Comparison of ENCODE assay signal across 7 mouse cellular contexts in the genomic region with DNA sequence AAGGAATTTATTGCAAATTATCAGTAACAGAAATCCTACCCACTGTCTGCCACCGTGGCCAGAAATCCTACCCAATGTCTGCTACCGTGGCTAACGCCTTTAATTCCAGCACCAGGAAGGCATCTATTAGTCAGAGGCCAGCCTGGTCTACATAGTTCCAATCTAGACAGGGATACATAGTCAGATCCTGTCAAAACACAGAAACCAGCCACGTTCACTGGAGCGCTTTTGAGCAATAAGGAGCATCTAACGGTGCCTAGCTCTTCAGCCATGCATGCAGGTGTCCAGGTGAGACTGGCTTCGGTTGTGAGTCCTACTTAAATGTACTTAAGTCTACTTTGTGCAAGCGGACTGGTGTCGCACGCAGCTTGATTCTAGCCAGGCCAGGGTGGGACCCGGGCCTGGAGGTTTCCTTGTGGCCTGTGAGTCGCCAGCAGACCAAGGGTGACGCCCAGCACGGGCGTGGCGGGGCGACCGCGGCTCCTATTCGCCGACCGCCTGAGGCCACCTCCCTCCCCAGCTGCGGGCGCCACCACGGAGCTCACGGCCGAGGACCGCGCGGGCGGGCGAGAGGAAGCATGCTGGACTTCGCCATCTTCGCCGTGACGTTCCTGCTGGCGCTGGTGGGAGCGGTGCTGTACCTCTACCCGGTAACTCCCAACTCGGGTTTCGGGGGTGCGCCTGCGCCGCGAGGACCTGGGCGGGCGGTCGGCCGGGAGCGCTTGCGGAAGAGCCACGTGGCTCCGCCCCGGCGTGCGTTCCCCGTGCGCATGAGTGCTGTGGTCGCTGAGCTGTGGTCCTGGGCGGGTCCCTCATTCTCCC. TPM values are rescaled to one million over a fixed set of nuclear protein-coding genes. Genes with fewer than 3 reads are reported as not detected.
DNase-seq lines count a peak whose midpoint lies in the region; ATAC-seq lines count a peak whose summit lies in the region.

TSS of gene Cyp20a1 (plus strand) at position 516 of the 822 bp plus-strand sequence.

- H3K4me3 ChIP-seq in intestine, embryonic 16.5 days (ENCODE audit: low read length): peak within 1 kb of the TSS; percentile 74
- H3K4me3 ChIP-seq in midbrain, embryonic 11.5 days (ENCODE audit: low read depth, low read length): peak within 1 kb of the TSS; percentile 68

- peak within 1 kb of the TSS; percentile 97 for H3K27ac ChIP-seq in intestine, embryonic 16.5 days (ENCODE audit: low read length)
- peak within 1 kb of the TSS; percentile 75 for H3K27ac ChIP-seq in midbrain, embryonic 11.5 days (ENCODE audit: low read depth, low read length)

- 1% methylated on average over 60 of the region's 60 CpGs for WGBS in intestine, embryonic 16.5 days
- WGBS in midbrain, embryonic 11.5 days: 2% methylated on average over 58 of the region's 60 CpGs

- peaks cover 2% of the 10 kb centered on the region; the same call in 1 of the 2 replicates for H3K4me1 ChIP-seq in intestine, embryonic 16.5 days (ENCODE audit: control insufficient read depth, insufficient read depth, low read length)
- H3K4me1 ChIP-seq in midbrain, embryonic 11.5 days (ENCODE audit: control insufficient read depth, insufficient read depth, low read length): peaks cover 9% of the 10 kb centered on the region

- peak within 1 kb of the TSS; percentile 81 for H3K9ac ChIP-seq in intestine, embryonic 16.5 days (ENCODE audit: low read depth, low read length)
- peak within 1 kb of the TSS; percentile 73 for H3K9ac ChIP-seq in midbrain, embryonic 11.5 days (ENCODE audit: low read length)

- H3K9me3 ChIP-seq in intestine, embryonic 16.5 days (ENCODE audit: control insufficient read depth, low read length): no peaks in the 10 kb centered on the region
- H3K9me3 ChIP-seq in midbrain, embryonic 11.5 days (ENCODE audit: control insufficient read depth, low read length): no peaks in the 10 kb centered on the region

- no peaks in the 10 kb centered on the region; the same call in 1 of the 2 replicates for H3K36me3 ChIP-seq in intestine, embryonic 16.5 days (ENCODE audit: control insufficient read depth, insufficient read depth, low read length)
- H3K36me3 ChIP-seq in midbrain, embryonic 11.5 days (ENCODE audit: control insufficient read depth, insufficient read depth, low read length): no peaks in the 10 kb centered on the region

- DNase-seq in adrenal gland, adult 8-10 months: peak; percentile 86
- DNase-seq in embryo, embryonic 9.5 days (ENCODE audit: extremely low spot score): peak; percentile 89
- peak; percentile 80 to 92 for DNase-seq in gastrocnemius, postnatal 4 days (ENCODE audit: low spot score in 2 of 2)
- peak; percentile 93 to 96 for DNase-seq in left cerebral cortex, postnatal 36 days (ENCODE audit: low spot score in 2 of 2)
- DNase-seq in midbrain, embryonic 11.5 days (ENCODE audit: low spot score, missing footprints): peak; percentile 98
- DNase-seq in skeletal muscle tissue, adult 2 months (ENCODE audit: low read depth, low spot score): peak; percentile 87

- peak within 1 kb of the TSS; percentile 76 for H3K4me2 ChIP-seq in intestine, embryonic 16.5 days (ENCODE audit: low read depth, low read length)
- H3K4me2 ChIP-seq in midbrain, embryonic 11.5 days: peak within 1 kb of the TSS; percentile 54

- peak; percentile 99 for ATAC-seq in intestine, embryonic 16.5 days
- peak; percentile 99 for ATAC-seq in midbrain, embryonic 11.5 days (ENCODE audit: low FRiP score)

- intact Hi-C loops in left cerebral cortex, postnatal 36 days (cut with DNase I): loop anchor here (1.0 to 5.0 kb wide), 2 partner anchors 66 to 519 kb away; partner anchors contain the start of gene Abi2

- no peaks in the 10 kb centered on the region for H3K27me3 ChIP-seq in intestine, embryonic 16.5 days (replicated peaks; ENCODE audit: control insufficient read depth, insufficient read depth, low read length)
- no peaks in the 10 kb centered on the region for H3K27me3 ChIP-seq in midbrain, embryonic 11.5 days (ENCODE audit: control insufficient read depth, insufficient read depth, low read length)

RNA-seq across cellular contexts. Expression of gene Cyp20a1, which starts in this region (rescaled TPM):
- 10 to 100 TPM; 33.7 to 39.6 (median 37.1) TPM for total RNA-seq in adrenal gland, adult 8-10 months (2022)
- 10 to 100 TPM; 17.3 to 27.9 TPM for total RNA-seq in gastrocnemius, postnatal 4 days (2021)
- polyA plus RNA-seq in intestine, embryonic 16.5 days (2015; fragmentation: Nextera tagmentation; extraction: Ambion mirVana): 16.2 and 18.6 TPM in 2 replicates
- 10 to 100 TPM in 1 of 2 experiments, 1 to 10 TPM in 1; 8.4 to 10.7 TPM for total RNA-seq in left cerebral cortex, postnatal 36 days (2021)
- polyA plus RNA-seq in midbrain, embryonic 11.5 days (2014; fragmentation: Nextera tagmentation; extraction: Ambion mirVana): 16.2 and 16.7 TPM in 2 replicates

Comparison
In these comparisons a context has a peak if more than half of its experiments do, and no peak if none do; other contexts are left out.
1. Peak in every context shown above with its lines: DNase-seq, ATAC-seq, H3K4me3 ChIP-seq and H3K27ac ChIP-seq.